Mouse (Mus musculus) CH12F3 (cell line): ENCODE data around the gene Zfp1.

Experiments used
- in situ Hi-C: fragments of 300-500 bp; cut with MboI; formaldehyde crosslinking; loops from 2 replicates; pipeline ENCODE4 v1.14.3; 2020; ENCODE audit warnings: low sequenced_read_pairs

The Zfp1 gene

DNA sequence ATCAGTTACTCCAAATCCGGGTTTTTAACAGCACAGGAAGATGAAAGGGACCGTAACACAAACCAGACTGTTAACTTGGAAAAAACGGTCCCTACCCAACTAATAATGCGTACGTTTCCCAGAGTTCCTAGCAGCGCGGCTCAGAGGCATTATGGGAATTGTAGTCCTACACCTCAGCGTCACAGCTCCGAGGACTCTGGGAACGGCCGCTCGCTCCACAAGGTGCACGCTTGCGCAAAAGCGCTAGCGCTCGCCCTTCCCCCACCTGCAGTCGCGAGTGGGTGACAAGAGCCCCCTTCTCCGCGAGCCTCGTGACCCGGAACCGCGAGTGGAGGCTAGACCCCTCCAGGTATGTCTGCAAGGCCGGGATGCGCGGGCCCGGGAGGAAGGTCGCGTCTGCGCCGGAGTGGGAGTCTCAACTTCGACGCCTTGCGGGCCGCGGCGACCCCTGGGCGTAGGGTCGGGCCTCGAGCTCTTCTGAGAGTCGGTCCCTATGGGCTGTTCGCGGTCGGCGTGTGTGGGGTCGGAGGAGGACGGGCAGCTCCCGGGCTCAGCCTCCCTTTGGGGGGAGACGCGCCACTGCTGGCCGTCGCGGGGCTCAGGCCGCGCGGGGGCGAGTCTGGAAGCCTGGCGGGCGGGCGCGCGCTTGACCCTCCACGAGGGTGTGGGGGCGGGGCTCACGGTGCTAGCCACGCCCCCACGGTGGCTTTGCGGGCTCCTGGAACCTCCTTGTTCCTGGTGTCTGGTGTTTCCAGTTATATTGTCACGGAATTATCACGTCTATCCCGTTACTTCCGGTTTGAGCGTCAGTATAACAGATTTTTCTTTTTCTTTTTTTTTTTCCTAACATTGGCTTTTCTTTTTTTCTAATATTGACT, at the start of gene Zfp1:
Zfp1 (plus strand) TSS at position 138 of the 878 bp plus-strand sequence.
- in situ Hi-C loops = no loop called here

GRCm38 (mm10) chr8:111594044-111594840, 49.0 kb upstream of the Zfp1 start:
- in situ Hi-C loops = no loop called here

DNA sequence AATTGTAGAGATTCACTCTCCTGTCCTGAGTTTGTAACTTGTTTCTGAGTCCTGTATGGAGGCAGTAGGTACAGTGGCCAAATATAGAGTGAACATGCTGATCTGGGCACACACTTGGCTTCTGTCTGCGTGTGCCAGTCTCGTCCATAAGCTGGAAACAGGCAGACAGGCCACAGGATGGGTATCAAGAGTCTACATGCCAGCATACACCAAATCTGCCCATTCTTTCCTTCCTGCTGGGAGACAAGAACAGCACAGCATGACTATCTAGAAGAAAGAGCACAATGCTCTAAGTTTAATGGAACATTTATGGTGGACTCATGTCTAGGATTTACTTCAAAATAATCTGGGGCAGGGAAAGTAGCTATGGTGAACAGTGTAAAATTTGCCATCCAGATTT, 48.2 kb upstream of the Zfp1 start:
- in situ Hi-C loops = no loop called here

DNA sequence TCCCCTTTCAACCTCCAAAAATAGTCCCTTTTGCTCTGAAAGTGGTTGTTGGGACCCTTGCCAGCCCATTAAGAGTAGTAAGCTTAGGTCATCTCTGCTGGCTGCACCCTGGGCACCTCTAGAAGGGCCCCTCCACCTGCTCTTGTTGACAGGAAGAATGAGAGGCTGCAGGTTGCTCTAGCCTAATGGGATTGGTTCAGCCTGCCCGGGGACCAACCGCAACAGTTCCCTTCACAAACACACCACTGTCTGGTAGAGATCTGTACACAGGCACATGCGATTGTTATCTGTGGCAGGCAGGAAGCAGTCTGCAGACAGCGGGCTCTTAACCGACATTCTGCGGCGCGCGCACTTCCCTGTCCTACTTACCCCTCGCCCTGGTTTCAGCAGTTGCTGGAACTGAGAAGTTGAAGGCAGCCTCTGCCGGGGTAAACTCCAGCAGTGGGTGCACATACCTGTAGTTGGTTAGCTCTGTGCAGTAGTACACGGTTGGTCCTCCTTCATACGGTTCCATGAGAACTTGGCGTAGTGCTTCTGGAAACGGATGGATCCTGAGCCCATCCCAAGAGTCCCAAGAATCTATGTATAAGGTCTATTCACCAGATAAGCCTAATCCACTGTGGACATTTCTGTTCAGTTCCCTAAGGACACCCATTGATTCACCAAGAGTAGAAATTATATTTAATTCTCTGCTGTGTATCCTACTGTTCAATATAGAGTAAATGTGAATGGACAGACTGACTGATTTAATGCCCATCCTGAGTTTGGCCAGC, 47.3 kb upstream of the Zfp1 start:
- in situ Hi-C loops = no loop called here

DNA sequence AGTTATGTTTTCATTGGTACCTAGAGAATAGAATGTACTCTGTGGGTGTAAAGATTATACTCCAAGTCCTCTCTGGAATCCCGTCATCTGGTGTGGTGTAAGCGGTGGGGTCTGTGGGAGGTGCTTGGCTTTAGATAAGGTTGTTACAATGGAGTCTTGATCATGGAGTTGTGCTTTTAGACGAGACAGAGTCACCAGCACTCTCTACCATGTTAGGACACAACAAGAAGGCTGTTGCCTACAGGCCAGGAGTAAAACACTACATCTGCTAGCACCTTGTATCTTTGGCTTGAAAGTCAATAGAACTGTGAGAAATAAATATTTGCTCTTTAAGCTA, 46.7 kb upstream of the Zfp1 start:
- in situ Hi-C loops = no loop called here

GRCm38 (mm10) chr8:111597310-111597709, 45.9 kb upstream of the Zfp1 start:
- in situ Hi-C loops = no loop called here

- in situ Hi-C loops = no loop called here
Measured at GRCm38 (mm10) chr8:111599707-111600444, 43.3 kb upstream of the Zfp1 start.

DNA sequence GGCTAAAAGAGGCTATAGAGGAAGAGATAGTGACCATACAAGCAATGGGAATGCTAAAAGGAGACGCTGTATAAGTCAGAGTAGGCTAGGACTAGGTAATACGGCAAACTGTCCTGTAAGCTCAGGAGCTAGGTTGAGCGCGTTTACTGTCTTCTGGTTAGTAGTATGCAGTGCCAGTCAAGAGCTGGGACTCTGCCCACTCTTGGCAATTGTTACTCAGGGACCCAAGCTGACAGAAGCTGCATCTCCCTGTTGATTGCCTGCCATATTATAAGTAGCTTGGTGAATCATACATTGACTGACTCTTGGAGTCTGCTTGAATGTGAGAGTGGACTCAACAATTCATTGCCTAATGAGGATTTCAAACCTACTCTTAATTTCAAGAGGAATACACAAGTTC, 41.2 kb upstream of the Zfp1 start:
- in situ Hi-C loops = no loop called here

DNA sequence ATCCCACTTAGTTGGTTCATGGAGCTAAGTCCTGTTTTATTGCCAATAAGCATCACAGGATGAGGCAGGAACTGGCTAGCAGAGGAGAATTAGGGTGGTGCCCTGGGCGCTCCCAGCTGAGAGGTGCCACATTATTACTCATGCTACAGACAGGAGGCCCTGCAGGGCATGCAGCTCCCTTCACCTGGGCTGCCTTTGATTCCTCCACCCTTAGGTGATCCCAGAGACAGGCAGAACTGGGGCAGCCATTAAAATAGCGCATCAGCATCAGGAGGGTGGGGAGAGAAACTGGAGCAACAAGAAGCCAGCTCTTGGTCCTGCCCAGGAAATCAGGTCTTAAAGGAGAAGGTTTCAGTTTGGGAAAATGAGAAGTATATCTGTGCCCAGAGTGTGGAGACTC, 38.2 kb upstream of the Zfp1 start:
- in situ Hi-C loops = no loop called here

GRCm38 (mm10) chr8:111606961-111607360, 36.2 kb upstream of the Zfp1 start:
- in situ Hi-C loops = no loop called here

DNA sequence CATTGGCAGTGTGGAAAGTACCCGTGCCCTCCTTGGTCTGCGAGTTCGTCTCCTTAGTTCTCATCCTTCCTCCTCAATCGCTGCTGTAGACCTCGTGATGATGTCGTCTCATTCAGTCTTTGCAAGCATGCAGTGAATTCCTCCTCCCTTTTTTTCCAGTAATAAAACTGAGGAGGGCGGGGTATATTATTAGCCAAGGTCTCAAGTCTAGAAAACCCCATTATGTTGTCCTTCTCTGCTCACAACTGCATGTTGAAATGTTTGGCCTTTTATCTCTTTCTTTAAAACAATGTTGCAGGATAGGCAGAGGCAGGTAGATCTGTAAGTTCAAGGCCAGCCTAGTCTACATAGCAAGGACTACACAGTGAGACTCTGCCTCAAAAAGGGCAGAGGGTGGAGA, 35.8 kb upstream of the Zfp1 start:
- in situ Hi-C loops = no loop called here

GRCm38 (mm10) chr8:111613181-111613580, 30.0 kb upstream of the Zfp1 start:
- in situ Hi-C loops = no loop called here

DNA sequence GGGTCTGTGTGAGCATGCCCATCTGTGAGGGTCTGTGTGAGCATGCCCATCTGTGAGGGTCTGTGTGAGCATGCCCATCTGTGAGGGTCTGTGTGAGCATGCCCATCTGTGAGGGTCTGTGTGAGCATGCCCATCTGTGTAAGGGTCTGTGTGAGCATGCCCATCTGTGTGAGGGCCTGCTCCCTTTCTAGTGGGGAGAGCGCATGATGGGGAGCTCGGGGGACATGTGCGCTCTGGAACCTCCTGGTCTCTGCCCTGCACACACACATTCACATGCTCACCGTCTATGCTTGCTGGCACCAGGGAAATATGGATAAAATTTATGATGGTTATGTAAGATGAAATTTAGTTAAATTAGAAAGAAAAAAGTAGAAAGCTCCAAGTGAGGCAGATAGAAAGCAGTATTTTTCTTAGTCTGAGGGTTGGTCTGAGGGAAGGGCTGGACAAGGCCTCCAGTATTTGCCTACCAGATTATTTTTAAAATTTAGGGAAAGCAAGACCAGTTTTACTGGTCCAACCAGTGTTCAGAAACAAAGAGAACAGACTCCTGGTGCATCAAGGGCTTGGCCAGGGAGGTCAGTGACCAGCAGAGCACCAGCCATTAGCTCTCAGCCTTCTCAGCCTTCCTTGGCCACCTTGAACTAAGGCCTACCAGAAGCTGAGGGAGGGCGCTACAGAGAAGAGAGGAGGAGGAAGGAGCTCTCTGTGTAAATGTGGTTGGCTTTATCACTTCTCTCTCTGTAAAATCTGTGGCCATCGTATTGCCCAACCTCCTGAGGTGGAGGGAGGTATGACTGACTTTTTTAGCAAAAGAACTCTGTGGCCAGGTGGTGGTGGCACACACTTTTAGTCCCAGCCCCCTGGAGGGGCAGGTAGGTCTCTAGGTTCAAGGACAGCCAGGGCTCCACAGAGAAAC, 28.2 kb upstream of the Zfp1 start:
- in situ Hi-C loops = no loop called here

DNA sequence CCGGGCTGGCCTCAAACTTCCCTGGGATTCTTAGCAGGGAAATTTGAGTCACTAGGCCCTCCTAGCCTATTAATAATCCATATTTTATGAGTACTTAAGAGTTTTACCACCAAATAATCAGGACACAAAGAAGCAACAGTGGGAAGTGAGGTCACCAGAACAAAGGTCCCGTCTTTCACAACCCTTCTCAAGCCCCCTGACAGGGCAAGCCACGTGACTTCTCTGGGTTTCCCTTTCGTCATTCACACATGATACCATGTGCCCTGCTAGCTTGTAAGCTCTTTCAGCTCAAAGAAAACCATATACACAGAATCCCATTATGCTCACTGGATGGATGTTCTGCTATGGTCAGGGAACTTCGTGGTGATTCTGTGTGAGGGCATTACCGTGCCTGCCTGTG, 25.4 kb upstream of the Zfp1 start:
- in situ Hi-C loops = no loop called here

- in situ Hi-C loops = no loop called here
Measured at GRCm38 (mm10) chr8:111618273-111618672, 24.9 kb upstream of the Zfp1 start.

- in situ Hi-C loops = no loop called here
Measured at GRCm38 (mm10) chr8:111619936-111620335, 23.3 kb upstream of the Zfp1 start.

GRCm38 (mm10) chr8:111622104-111622503, 21.1 kb upstream of the Zfp1 start:
- in situ Hi-C loops = no loop called here

GRCm38 (mm10) chr8:111622553-111622952, 20.6 kb upstream of the Zfp1 start:
- in situ Hi-C loops = no loop called here

GRCm38 (mm10) chr8:111624081-111624852, 18.9 kb upstream of the Zfp1 start:
- in situ Hi-C loops = no loop called here
